Mouse (Mus musculus): ENCODE results near the gene Mtfr1l. TPM values are rescaled to one million over a fixed set of nuclear protein-coding genes. Genes with fewer than 3 reads are reported as not detected.
A peak's percentile ranks its signal among the peaks of the same experiment; 100 is the strongest.
"Not testable (repeated sequence)": the region's sequence is repeated elsewhere in the genome, so short reads cannot be mapped to it uniquely, and the experiment has no call there.

Gene Mtfr1l
- total RNA-seq, 2 experiments from 2014 or later: 99.4 to 102 TPM

GRCm38 (mm10) chr4:134519281-134519680, 15.9 kb downstream of the Mtfr1l start:
- no peak for DNase-seq
- intact Hi-C loops (cut with DNase I): no loop called here

DNA sequence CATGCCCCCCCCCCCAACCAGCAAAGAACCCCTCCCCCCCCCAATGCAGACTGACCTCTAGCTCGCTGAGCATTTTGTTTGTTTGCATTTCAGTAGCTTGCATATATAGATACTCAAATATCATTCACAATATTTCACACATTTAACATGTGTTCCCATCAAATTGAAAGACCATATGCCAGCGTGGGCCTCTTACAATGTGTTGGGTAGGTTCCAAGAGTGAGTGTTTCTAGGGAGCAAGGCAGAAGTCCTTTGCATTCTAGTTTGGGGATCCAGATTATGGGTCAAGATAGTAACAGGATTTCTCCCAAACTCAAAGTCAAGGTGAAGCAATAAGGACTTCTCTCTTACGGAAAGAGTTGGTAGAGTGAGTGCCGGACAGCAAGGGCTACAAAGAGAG, 16.6 kb downstream of the Mtfr1l start:
- intact Hi-C loops (cut with DNase I): no loop called here
- no peak for DNase-seq

- no peak for DNase-seq
- intact Hi-C loops (cut with DNase I): no loop called here
These were observed 17.5 kb downstream of the Mtfr1l start for GRCm38 (mm10) chr4:134517719-134518118.

DNA sequence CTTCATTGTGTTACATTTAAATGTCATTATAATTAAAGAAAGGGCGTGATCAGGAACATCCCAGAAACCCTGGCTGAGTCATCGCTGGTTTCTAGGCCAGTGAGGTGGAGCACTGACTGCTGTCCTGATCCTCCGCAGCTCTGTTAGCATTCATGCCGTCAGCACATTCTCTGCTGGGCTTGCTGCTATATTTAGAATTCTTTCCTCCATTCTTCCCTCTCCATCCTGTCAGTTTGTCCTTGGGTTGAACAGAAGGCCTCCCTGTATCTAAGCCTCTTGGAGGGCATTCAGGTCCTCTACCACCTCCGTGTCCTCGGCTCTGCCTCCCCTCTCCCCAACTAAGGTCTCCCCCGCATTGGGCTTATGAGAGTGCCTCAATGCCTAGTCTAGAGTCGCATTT, 18.2 kb downstream of the Mtfr1l start:
- intact Hi-C loops (cut with DNase I): no loop called here
- no peak for DNase-seq

DNA sequence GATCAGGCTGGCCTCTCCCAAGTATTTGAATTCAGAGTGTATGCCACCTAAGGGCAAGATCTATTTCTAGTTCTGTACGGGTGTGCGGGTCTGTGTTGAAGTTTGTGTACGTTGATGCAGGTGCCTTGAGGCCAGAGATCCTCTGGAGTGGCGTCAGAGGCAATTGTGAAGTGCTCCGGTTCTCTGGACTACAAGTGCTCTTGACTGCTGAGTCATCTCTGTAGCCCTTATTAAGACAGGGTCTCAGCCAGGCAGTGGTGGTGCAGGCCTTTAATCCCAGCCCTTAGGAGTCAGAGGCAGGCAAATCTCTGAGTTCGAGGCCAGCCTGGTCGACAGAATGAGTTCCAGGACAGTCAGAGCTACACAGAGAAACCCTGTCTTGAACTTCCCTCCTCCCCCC, 19.6 kb downstream of the Mtfr1l start:
- intact Hi-C loops (cut with DNase I): no loop called here
- DNase-seq: no peak

- intact Hi-C loops (cut with DNase I): no loop called here
- DNase-seq: no peak
These were observed 20.8 kb downstream of the Mtfr1l start for GRCm38 (mm10) chr4:134514309-134514930.

- intact Hi-C loops (cut with DNase I): no loop called here
- DNase-seq: peak; percentile 45
These were observed 22.4 kb downstream of the Mtfr1l start for GRCm38 (mm10) chr4:134512798-134513197.

GRCm38 (mm10) chr4:134511730-134512129, 23.5 kb downstream of the Mtfr1l start:
- DNase-seq: no peak
- intact Hi-C loops (cut with DNase I): no loop called here

DNA sequence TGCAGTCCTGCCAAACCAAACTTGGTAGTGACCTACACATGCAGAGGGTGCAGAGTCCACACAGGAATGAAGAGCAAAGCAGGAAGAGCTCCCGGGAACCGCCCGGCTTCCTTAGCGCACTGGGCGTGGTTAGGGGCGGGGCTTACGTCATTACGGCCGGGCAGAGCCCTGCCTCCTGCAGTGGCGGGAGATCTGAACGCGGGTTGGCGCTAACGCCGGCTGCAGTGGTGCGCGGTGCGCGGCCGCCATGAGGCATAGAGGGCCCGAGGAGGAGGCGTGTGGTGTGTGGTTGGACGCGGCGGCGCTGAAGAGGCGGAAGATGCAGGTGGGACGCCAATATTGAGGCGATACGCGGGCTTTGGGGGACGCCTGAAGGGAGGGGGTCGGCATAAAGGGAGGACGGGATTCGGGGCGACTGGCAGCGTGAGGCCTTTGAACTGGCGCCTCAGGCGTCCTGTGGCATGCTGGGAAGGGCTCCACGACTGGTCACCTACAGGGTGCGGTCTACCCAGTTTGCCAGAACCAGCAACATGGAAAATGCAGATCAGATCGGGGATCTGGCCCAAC, 24.3 kb downstream of the Mtfr1l start, which contains the start of gene Aunip:
Gene Aunip, plus strand, starts transcription at position 155 of the 567 bp plus-strand sequence.
- peak; percentile 96 for DNase-seq
- intact Hi-C loops (cut with DNase I): no loop called here

DNA sequence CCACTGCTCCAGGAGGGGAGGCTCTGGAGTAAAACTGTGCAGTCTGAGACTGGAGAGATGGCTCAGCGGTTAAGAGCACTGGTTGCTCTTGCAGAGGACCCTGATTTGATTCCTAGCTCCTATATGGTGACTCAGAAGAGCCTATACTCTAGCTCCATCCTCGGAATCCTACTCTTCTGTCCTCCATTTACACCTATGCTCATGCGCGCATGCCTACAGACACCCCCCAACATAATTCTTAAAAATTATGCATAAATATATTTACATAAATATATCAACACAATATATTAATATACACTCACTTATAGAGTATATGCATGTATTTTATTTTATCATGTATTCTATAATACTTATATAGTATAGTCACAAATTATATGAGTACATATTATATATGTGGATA, 24.8 kb downstream of the Mtfr1l start:
- intact Hi-C loops (cut with DNase I): no loop called here
- no peak for DNase-seq

DNA sequence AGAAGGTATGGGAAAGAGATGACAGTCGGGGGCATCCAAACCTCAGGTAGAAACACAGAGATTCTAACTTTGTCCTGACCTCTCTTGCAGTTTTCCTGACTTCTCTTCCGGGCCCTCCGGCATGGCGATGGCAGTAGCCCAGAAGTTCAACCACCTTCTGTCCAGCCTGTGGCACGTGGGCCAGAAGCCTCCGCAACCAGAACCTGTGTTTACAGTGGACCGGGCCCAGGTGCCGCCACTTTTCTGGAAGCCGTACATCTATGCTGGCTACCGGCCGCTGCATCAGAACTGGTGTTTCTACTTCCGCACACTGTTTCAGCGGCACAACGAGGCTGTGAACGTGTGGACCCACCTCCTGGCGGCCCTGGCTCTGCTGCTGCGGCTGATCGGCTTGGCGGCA, 28.5 kb downstream of the Mtfr1l start:
- DNase-seq: no peak
- intact Hi-C loops (cut with DNase I): no loop called here

DNA sequence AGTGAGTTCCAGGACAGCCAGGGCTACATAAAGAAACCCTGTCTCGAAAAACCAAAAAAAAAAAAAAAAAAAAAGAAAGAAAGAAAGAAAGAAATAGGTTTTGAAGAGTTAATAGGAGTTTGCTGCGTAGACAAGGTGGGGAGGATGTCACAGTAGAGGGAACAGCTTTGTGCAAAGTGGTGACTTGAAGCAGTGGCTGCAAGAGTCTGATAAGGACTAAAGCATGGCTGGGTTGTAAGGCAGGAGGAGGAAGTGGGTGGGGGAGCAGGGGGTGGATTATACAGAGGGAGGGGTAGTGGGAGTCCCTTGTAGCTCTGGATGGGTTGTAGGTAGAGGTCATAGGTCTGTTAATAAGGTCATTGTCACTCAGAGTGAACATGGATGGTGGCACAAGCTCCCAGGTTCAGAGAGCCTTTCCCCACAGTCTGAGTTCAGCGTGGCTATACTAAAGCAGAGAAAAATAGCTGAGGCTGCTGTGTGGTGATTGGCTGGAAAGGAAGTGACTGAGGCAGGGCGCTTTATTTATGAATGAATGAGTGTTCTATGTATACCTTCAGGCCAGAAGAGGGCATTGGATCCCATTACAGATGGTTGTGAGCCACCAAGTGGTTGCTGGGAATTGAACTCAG, 29.1 kb downstream of the Mtfr1l start:
- intact Hi-C loops (cut with DNase I): no loop called here
- DNase-seq: no peak

GRCm38 (mm10) chr4:134505303-134505789, 29.8 kb downstream of the Mtfr1l start:
- DNase-seq: no peak

GRCm38 (mm10) chr4:134503686-134504357, 31.4 kb downstream of the Mtfr1l start:
- intact Hi-C loops (cut with DNase I): no loop called here
- no peak for DNase-seq

More at GRCm38 (mm10) chr4:134505303-134505789, 29.8 kb downstream of the Mtfr1l start:
- intact Hi-C loops (cut with DNase I): no loop called here

DNA sequence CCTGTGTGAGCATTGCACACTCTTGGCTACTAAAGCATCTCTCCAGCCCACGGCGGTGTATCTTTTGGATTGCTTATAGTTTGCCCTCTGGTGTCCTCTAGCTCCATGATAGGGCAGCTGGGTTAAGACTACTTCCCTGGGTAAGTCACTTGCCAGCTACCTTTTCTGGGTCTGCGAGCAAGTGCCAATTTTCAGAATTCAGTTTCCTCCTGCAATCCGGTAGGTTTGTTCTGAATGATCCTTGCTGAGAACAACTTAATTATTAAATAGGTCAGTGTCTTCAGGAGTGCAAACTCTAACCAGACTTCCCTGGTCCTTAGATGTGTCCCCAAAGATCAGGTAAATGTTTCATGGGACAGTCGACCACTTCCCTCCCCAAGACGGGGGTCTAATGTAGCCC, 34.1 kb downstream of the Mtfr1l start:
- intact Hi-C loops (cut with DNase I): no loop called here
- no peak for DNase-seq

DNA sequence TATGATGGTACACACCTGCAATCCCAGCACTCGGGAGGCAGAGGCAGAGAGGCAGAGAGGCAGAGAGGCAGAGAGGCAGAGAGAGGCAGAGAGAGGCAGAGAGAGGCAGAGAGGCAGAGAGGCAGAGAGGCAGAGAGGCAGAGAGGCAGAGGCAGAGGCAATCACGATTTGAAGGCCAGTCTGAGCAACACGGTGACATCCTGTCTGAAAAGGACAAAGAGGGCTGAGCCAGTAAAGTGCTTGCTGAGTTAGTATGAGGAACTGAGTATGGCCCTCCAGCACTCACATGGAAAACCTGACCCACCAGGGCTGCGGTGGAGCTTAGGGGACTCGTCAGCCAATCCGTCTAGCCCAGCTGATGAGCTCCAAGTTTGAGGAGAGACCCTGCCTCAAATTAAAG, 36.2 kb downstream of the Mtfr1l start:
- DNase-seq; intact Hi-C loops (cut with DNase I): not testable (repeated sequence)

- intact Hi-C loops (cut with DNase I): no loop called here
- DNase-seq: no peak
These were observed 37.0 kb downstream of the Mtfr1l start for GRCm38 (mm10) chr4:134497986-134498731.

DNA sequence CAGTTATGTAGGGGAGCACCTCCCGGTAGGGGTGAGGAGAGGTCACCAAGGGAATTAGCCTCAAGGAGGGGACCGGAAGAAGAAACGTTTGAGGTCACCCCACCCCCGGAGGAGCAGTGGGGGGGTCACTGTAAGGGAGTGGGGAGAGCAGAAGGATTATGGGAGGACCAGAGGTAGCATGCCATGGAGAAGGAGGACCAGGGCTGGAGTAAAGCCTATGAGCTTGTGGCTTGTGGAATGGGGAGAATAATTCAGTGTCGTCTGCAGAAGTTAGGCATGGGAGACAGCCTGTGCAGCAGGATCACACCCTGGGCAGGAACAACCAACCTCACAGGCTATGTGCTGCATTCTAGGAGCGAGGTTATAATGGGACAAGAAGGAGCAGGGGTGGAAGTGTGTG, 38.0 kb downstream of the Mtfr1l start:
- intact Hi-C loops (cut with DNase I): no loop called here
- no peak for DNase-seq

DNA sequence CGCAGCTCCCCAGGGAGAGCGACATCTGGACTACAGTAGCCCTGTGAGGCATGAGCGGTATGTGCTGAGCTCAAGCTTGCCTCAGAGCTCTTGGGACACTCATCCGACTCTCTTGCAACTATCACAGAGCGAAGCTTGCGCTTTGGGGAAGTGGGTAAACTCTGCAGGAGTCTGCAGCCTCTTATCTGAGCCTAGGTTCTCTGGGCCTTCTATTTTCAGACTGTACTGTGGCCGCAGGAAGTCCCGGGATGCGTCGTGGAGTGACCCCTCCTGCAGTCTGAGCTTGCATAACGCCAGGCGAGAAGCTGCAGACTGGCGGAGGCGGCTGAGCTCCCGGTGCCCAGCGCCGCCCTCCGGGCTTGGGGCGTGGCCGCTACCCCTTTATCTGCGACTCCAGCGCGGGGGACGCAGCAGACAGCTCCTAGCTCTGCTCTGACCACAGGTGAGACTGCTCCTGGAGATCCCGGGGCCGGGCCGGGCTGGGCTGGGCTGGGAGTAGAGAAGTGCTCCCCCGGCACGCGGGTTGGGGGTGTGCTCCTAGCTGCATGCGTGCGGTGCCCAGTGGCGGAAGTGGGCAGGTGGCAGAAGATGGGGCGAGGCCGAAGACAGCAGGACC, 38.5 kb downstream of the Mtfr1l start, which contains the start of gene Paqr7:
Gene Paqr7, plus strand, starts transcription at position 103 of the 616 bp plus-strand sequence.
- DNase-seq: peak; percentile 47
- intact Hi-C loops (cut with DNase I): no loop called here

GRCm38 (mm10) chr4:134495546-134495923, 39.7 kb downstream of the Mtfr1l start:
- intact Hi-C loops (cut with DNase I): no loop called here
- no peak for DNase-seq

Measured in left cerebral cortex, postnatal 4 days (tissue).